Mouse (Mus musculus) G1E-ER4 (cell line): ENCODE measurements around the gene Map3k13. TPM values are rescaled to one million over a fixed set of nuclear protein-coding genes. Genes with fewer than 3 reads are reported as not detected.

ENCODE experiments used
- GATA1 ChIP-seq: IDR thresholded peaks from one replicate; pipeline ENCODE4 v1.8.0; 2012; ENCODE audit warnings: low read length, inconsistent platforms
- polyA plus RNA-seq: library from polyadenylated mRNA; stranded (reverse); fragments of >175 nt; gene quantifications from 2 replicates; pipeline ENCODE4 v1.2.3, GENCODE M21; 2012

Map3k13 gene
- polyA plus RNA-seq, 1 experiment, result 0.03 TPM

DNA sequence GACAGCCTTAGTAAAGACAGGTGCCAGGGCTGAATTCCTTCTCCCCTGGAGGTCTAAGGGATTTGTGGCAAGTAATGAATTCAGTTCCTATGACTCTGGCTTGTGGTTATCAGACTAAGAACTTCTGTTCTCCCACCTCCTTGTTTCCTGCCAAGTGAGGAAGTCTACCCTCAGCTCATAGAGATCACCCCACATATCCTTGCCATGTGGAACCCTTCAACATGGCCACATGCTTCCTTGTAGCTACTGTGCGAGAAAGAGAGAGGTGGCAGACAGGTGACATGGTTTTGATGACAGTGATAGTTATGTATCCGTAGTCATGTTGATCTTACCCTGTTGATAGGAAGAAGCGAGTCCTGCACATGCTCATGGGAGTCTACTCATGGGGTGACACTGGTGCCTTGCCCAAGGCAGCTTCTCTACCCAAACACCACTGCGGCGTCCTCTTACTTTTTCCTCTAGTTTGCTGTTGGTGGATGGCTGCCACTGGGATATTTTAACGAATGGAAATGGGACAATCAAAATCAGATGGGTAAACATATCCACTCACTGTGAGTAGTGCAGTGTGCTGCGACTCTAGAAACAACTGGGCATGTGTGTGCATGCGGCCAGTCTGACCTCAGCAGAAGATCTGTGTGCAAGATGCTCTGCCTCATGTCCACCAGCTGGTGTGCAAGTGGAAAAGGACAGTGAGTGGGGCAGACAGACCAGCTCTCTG, 40.9 kb downstream of the Map3k13 start:
- TF ChIP-seq GATA1, result no peak

DNA sequence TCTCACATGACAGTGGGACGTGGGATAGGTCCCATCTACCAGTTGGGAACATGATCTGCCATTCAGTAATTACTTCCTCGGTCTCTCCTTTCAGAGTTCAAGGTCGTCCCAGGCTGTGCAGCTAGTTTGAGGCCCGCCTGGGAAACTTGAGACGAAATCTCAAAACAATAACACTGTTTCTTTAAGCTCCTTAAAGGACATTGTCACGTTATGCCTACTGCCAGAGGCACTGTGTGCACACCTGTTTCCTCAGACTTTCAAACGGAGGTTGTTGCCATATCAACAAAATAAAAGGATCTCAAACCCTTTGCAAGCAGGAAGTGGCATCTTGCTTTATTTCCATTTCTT, 41.4 kb downstream of the Map3k13 start:
- TF ChIP-seq GATA1, result no peak

DNA sequence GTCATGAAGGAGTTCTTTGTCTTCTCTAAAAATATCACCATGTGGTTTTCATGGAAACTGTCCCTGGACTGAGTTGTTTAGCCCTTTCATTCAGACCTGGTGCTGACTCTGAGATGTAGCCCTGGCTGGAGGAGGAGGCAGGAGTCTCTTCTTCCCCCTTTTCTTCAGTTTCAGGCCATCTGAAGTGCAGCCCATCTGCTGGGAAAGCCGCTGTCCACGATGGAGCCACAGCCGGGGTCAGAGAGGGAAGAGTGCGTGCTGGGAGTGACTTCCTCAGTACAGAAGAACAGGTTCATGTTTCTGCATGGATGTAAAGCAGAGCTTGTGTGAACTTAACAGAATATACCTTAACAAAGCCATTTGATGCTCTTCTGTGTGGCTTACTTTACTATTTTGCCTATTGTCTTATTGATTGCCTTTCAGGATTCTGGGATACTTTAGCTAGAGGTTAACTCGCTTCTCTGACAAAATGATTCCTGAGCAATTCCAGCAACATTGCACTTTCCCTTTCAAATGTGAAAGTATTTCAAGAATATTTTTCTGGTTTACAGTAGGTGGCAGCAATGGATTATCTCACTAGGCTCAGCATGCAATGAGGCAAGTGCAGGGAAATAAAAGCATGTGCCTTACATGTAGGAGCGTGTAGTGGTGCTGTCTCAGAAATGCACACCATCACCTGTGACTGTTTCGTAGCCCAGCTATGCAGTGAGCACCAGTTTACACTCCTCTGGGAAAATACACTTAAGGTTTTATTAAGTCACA, 42.3 kb downstream of the Map3k13 start:
- no peak for TF ChIP-seq GATA1

DNA sequence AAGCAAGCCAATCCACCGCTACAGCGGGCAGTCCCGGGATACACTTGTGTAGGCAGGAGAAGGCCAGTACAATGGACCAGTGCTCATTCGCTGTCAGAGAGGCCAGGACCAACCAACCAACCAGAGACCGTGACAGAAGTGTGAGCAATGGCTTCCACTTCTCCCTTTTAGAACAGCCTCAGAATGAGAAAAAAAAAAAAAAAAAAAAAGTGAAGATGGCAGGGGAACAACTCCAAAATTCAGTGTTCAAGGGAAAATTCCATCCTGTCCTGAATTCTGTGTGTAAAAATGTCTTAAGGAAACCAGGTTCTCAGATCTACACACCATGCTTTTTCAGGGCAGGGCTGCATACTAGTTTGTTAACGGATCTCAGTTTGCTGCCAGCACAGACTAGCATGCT, 43.5 kb downstream of the Map3k13 start:
- TF ChIP-seq GATA1, result no peak

DNA sequence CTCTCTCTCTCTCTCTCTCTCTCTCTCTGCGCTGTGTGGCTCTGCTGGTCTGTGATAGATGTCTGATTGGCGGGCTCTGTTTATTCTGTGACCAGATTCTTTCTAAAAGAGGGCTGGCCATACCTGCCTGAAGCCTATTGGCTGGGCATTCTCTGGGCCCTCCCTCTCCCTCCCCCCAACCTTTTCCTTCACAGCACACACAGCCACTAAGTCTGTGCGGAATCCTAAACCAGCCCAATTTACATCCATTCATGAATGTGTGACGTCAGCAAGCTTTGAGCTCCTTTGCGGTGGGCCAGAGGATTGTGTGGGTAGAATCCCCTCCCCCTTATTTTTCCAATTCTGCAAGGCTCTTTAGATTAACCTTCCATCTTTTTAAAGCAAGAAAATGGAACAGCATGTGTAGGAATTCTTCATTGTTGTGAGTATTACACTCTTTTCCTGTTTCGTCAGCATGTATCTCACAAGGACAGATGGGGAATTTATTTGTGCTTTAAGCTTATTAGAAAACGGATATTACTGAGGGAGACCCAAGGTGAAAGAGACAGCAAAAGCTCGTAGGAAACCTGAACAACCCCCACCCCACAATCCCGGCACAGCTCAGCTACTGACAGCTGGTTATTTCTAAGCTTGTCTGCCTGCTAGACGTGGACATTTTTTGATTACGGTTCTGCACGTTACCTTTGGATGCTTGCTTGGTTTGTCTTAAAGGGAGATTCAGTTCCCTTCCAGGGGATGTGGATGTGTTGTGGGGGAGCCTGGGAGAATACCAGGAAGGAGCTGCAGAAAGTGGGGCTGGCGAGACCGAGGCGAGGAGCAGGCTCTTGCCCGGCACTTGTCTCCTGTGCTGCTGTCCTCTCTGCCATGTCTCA, 51.9 kb downstream of the Map3k13 start:
- TF ChIP-seq GATA1, result no peak

DNA sequence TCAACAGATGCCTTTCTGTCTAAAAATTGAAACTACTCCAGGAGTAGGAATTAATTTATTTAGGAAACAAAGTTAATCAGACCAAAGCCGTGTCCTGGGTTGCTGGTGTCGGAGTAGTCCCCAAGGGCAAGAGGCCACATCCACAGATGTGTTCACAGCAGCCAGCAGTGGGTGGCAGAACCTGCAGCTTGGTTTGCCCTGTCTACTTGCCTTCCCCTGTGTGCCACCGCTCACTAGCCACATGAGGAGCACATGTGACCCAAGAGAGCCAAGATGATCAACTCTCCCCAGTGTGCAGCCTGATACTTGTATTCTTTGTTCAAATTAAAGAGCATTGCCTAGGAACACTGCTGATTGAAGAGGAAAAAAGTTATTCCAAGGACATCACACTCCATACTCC, 54.3 kb downstream of the Map3k13 start:
- no peak for TF ChIP-seq GATA1

DNA sequence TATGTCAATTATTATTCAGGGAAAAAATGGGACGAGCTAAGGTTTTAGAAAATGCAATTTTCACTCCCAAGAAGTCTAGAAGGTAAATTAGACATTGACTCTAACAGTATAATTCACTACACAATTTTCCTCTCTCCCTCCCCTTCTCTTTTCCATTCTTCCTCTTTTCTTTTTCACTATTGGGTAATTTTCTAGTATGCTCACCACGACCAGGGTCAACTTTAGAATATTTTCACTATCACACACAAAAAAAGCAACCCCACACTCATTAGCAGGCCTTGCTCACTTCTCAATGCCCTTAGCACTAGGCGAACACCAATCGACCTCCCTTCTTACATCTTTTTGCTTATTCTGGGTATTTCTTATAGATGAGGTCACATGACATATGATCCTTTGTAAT, 54.7 kb downstream of the Map3k13 start:
- no peak for TF ChIP-seq GATA1

DNA sequence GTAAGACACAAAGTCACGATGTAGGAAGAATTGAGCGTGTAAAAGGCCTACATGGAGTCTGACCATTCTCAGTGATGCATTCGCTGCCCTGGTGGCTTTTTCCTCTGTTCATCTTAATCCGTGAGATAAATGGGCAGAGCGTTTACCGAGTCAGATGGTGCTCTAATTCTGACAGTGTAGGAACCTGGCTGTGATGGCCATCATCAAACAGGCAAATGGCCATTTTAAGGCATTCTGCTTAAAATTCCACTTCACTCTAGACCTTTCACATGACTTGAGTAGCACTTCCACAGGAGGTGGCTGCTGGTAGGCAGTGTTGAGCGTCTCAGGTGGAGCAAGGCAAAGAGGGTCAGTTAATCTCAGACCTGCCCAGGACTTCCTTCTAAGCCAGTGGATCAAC, 58.2 kb downstream of the Map3k13 start:
- TF ChIP-seq GATA1, result no peak

DNA sequence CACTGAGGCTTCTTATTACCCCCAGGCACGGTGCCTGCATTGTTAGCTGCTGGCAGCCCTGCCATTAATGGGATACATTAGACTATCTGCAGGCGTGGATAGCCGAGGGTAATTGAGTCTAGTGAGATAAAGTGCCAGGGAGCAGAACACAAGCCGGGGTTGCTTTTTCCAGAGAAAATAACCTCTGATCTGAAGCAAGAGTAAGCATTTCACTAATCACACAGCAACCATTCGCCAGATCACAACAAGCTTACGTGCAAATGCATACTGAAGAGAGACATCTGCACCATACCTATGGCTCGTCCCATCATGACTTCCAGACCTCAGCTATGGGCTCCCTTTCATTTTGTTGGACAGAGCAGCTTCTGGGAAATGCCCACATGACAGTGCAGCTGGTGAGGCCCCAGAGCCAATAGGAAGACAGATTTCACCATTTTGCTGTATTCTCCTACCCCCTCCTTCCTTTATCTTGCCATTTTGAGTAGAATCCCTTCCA, 59.3 kb downstream of the Map3k13 start:
- no peak for TF ChIP-seq GATA1

DNA sequence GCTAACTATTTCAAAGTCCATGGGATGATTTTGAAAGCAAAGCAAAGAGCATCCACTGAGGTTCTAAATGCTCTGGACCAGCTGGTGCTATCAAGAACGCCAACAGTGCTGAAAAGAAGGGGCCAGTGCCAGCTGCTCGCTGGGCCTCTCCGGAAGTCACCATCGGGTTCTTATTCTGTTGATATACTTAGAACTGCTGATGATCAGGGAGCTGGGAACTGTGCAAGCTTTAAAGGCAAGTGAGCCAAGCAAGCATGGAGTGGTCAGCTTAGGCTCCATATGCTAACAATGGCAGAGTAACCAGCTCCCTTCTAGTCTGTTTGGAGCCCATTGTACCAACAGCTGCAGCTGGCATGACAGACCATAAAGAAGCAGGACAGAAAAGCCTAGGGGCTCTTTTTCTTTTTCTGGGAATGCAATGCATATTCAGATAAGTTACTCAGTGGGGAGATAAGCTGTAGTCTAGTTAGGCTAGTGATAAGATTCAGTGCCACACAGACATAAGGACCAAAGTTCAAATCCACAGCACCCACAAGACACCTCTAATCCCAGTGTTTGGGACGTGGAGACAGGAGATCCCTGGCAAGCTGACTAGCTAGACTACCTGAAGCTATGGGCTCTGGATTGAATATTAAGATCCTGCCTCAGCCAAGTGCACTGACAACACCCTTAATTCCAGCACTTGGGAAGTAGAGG, 60.6 kb downstream of the Map3k13 start:
- no peak for TF ChIP-seq GATA1

DNA sequence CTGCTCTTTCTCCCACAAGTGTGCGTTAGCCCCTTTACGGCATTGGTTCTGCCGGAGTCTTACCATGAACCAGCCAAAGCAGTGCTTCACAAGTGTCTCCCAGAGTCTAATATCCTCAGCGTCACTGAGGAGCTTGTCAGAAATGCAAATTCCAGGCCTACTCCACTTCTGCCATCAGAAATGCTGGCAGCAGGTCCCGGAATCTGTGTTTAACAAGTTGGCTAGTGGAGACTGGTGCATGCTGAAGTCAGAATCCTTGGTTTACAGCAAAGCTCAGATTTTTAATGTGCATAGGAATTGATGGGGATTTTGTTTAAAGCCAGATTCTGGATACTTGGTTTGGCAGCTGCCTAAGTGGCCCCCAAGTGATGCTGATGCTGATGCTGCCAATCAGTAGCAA, 62.0 kb downstream of the Map3k13 start:
- no peak for TF ChIP-seq GATA1

DNA sequence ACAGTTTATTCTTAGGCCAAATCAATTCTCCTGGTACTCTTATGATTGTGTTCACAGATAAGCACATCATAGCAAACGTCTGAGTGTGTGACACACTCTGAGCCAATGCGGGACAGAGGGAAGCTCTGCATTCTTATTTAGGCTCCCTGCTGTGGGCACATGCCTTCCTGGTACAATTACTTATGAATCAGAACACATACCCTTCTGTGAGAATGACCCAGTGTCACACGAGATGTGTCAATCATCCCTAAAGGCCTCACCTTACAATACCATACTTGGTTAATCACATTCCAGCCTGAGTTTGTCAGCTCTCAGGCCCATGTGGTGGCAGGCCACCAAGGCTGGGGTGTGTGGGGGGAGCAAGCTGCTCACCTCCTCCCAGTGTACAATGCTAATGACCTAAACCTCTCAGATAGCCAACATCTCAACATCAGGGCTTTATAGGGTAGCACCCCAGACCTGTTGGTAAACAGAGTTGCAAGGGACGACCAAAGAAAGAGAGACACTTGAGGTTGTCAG, 63.0 kb downstream of the Map3k13 start:
- no peak for TF ChIP-seq GATA1

DNA sequence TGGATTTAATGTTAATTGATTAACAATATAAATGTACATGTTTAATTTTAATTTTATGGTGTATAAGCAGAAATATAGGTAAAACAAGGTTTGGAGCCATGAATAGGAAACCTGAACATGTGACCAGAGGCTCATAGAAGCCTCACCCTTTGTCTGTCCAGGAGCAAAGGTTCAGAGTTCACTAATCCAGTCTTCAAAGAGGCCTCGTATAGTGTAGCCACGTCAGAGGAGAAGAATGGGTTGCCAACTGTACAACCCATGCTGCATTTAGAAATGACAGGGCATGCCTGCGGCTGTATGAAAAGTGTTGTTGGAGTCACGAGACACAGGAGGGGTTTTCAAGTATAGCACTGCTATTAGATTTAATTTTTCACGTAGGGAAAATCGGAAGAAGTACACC, 64.0 kb downstream of the Map3k13 start:
- no peak for TF ChIP-seq GATA1

DNA sequence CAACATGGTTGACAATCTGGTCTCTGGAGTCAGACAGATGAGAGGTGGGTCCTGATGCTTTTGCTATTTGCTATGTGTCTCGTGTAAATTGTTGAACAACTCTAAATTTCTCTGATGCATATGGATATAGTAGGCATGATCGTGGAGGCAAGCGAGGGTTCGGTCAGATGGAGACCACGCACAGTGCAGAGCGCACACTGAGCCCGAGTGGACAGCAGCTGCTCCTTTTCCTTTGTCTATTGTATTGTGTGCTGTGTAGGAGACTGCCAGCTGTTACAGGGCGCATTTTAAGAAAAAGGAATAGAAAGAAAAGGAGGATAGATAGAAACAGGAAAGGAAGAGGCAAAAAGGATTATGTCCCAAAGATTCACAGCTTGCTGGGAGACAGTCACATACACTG, 64.7 kb downstream of the Map3k13 start:
- no peak for TF ChIP-seq GATA1

DNA sequence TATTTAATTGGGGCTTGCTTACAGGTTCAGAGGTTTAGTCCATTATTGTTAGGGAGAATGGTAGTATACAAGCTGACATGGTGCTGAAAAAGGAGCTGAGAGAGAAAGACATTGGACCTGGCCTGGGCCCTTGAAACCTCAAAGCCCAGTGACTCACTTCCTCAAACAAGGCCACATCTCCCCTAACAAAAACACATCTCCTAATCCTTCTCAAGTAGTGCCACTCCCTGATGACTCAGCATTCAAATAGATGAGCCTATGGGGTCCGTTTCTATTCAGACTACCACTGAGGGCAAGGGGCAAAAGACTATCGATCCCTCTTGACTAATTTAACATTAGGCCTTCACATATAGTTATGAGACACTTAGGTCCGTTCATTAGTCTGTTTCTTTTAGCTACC, 68.3 kb downstream of the Map3k13 start:
- no peak for TF ChIP-seq GATA1
